Mouse (Mus musculus) neural tube, embryonic 15.5 days (tissue): ENCODE measurements around the gene Itih4. TPM values are rescaled to one million over a fixed set of nuclear protein-coding genes. Genes with fewer than 3 reads are reported as not detected.

Source experiments
- ATAC-seq: fragments of 200-750 bp; cut with Nextera tagmentation; 2 replicates; pipeline ENCODE4 v1.8.0; 2017; ENCODE audit warnings: mild to moderate bottlenecking, moderate TSS enrichment, moderate library complexity; ENCODE audit not compliant: low FRiP score
- H3K27ac ChIP-seq: fragments of 300-500 bp; sonication (generic); replicated peaks from 2 replicates; pipeline ENCODE4 v1.5.1; 2015; ENCODE audit warnings: mild to moderate bottlenecking, inconsistent platforms
- H3K27me3 ChIP-seq: fragments of 300-500 bp; sonication (generic); replicated peaks from 2 replicates; pipeline ENCODE4 v1.6.1; 2015; ENCODE audit warnings: inconsistent platforms
- H3K36me3 ChIP-seq: fragments of 300-500 bp; sonication (generic); 2 replicates; pipeline ENCODE4 v1.6.1; 2015; ENCODE audit warnings: inconsistent platforms
- H3K4me1 ChIP-seq: fragments of 300-500 bp; sonication (generic); 2 replicates; pipeline ENCODE4 v1.6.1; 2015; ENCODE audit warnings: inconsistent platforms
- H3K4me2 ChIP-seq: fragments of 300-500 bp; sonication (generic); 2 replicates; pipeline ENCODE4 v1.6.1; 2015; ENCODE audit warnings: inconsistent platforms, mild to moderate bottlenecking, moderate library complexity
- H3K4me3 ChIP-seq: fragments of 300-500 bp; sonication (generic); replicated peaks from 2 replicates; pipeline ENCODE4 v1.5.1; 2015; ENCODE audit warnings: mild to moderate bottlenecking, inconsistent platforms
- H3K9ac ChIP-seq: fragments of 300-500 bp; sonication (generic); replicated peaks from 2 replicates; pipeline ENCODE4 v1.6.1; 2015; ENCODE audit warnings: mild to moderate bottlenecking, inconsistent platforms
- H3K9me3 ChIP-seq: fragments of 300-500 bp; sonication (generic); replicated peaks from 2 replicates; pipeline ENCODE4 v1.6.1; 2016; ENCODE audit warnings: inconsistent platforms
- WGBS: fragments of 180-500 bp; shearing (Covaris S2); methylation state at CpG from one replicate; pipeline ENCODE4 v1.1.7; 2015; ENCODE audit warnings: mixed read lengths; 5-methylcytosine and 5-hydroxymethylcytosine counted together
- polyA plus RNA-seq: library from polyadenylated mRNA; unstranded; fragments of >200 nt; fragmentation: Nextera tagmentation; extraction: Ambion mirVana; gene quantifications from 2 replicates; pipeline ENCODE4 v1.2.1, GENCODE M21; 2015

Gene Itih4
- polyA plus RNA-seq, 1 experiment from 2014 or later: 0.08 TPM

- H3K4me2 ChIP-seq: no peak overlapping the region
- no peaks in the 10 kb centered on the region for H3K9me3 ChIP-seq
- 87% methylated on average over 10 of the region's 10 CpGs for WGBS
- no peak overlapping the region for H3K4me3 ChIP-seq
- H3K9ac ChIP-seq: no peak overlapping the region
- no peak for ATAC-seq
- H3K27ac ChIP-seq: no peak overlapping the region
- H3K36me3 ChIP-seq: peaks cover 41% of the 10 kb centered on the region
- H3K4me1 ChIP-seq: 0 out of 2 replicates have a peak, but pooled peaks cover 5% of the 10 kb centered on the region
- no peaks in the 10 kb centered on the region for H3K27me3 ChIP-seq
Measured at GRCm38 (mm10) chr14:30868826-30869225, 17.4 kb upstream of the Itih4 start.

GRCm38 (mm10) chr14:30869391-30869801 is 16.9 kb upstream of the Itih4 start:
- H3K4me2 ChIP-seq: no peak overlapping the region
- no peak overlapping the region for H3K4me3 ChIP-seq
- H3K27me3 ChIP-seq: no peaks in the 10 kb centered on the region
- no peak overlapping the region for H3K27ac ChIP-seq
- H3K9me3 ChIP-seq: no peaks in the 10 kb centered on the region
- H3K4me1 ChIP-seq: 0 out of 2 replicates have a peak, but pooled peaks cover 5% of the 10 kb centered on the region
- no peak for ATAC-seq
- no peak overlapping the region for H3K9ac ChIP-seq
- H3K36me3 ChIP-seq: peaks cover 43% of the 10 kb centered on the region
- WGBS: 73% methylated on average over 8 of the region's 8 CpGs

DNA sequence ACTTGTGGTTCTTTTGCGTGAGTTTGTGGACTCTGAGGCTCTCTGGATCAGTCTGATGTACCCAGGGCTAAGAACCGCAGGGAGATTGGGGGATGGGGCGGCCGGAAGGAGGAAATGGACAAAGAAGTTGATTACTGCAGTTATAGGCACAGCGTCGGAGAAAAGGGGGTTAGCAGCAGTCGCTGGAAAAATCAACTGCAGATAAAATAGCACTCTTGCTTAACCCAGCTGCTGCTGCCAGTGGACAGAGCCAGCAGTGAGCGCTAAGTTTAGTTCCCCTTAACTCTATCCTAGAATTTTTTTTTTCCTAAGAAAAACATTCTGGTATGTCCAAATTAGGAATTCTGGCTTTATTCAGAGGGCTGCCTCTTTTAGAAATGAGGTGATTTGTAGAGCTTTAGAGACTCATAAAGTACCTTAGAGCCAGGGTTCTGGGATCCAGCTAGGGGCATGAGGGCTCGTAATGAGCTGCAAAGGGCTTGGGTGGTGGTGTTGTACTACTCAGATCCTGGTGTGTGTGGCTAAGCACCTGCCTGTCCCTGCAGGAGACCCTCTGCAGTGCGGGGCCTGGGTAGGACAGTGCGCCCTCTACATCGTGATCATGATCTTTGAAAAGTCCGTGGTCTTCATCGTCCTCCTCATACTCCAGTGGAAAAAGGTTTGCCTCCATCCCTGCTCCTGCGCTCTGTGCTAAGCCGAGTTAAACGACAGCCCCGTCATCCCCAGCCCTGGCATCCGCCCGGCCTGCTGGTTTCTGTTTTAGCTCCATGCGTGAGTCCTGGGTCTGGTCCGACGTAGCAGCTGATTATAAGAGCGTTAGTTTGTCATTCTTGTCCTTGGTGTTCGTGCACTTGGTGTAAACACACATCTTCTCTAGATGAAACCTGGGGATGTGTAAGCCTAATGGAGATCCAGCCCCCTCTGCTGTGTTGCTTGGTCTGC is 15.8 kb upstream of the Itih4 start:
- 0 out of 2 replicates have a peak, but pooled peaks cover 5% of the 10 kb centered on the region for H3K4me1 ChIP-seq
- no peaks in the 10 kb centered on the region for H3K9me3 ChIP-seq
- H3K4me3 ChIP-seq: no peak overlapping the region
- 70% methylated on average over 25 of the region's 25 CpGs for WGBS
- ATAC-seq: no peak
- H3K27ac ChIP-seq: no peak overlapping the region
- no peaks in the 10 kb centered on the region for H3K27me3 ChIP-seq
- H3K4me2 ChIP-seq: no peak overlapping the region
- no peak overlapping the region for H3K9ac ChIP-seq
- peaks cover 49% of the 10 kb centered on the region for H3K36me3 ChIP-seq

GRCm38 (mm10) chr14:30874095-30874700 is 12.1 kb upstream of the Itih4 start:
- Histone ChIP-seq H3K4me2 (no peak overlapping the region), H3K4me1 (0 out of 2 replicates have a peak, but pooled peaks cover 5% of the 10 kb centered on the region), H3K9ac (no peak overlapping the region), H3K27ac (no peak overlapping the region), H3K9me3 (no peaks in the 10 kb centered on the region), H3K36me3 (peaks cover 45% of the 10 kb centered on the region), H3K4me3 (no peak overlapping the region), H3K27me3 (no peaks in the 10 kb centered on the region)
- 83% methylated on average over 18 of the region's 18 CpGs for WGBS
- ATAC-seq: no peak

DNA sequence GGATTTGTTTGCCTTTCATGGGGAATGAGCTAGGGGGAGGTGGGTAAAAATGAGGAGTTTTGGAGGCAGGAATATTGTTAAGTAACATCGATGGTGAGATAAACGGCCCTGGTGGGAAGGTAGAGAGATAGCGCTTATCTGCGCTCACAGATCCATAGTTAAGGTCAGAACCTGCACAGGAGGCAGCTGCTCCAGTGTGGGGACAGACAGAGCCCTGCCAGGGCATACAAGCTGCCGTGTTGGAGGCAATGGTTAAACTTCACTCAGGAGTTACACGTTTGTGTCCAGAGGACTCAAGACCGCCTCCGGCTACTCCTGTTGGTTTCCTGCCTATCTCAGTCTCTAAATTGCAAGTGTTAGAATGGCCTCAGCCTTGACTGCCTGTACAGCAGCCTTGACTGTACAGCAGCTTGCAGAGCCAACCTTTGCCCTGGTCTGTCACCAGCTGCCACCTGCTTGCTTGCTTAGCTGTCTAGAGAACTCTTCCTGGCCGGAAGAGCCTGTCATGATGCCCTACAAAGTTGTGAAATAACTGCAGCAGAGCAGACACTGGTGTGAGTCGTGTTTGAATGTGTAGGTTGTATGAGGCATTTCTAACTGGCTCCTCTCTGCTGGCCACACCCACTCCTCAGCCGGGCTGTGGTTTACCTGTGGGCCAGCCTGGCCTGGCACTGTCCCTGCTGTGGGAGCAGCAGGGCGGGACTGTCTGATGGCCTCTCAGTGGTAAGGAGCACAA is 11.0 kb upstream of the Itih4 start:
- H3K9me3 ChIP-seq: no peaks in the 10 kb centered on the region
- 91% methylated on average over 12 of the region's 12 CpGs for WGBS
- no peak overlapping the region for H3K27ac ChIP-seq
- no peak overlapping the region for H3K9ac ChIP-seq
- H3K27me3 ChIP-seq: no peaks in the 10 kb centered on the region
- no peak overlapping the region for H3K4me2 ChIP-seq
- ATAC-seq: no peak
- H3K4me3 ChIP-seq: no peak overlapping the region
- H3K4me1 ChIP-seq: no peaks in the 10 kb centered on the region
- H3K36me3 ChIP-seq: peaks cover 42% of the 10 kb centered on the region

DNA sequence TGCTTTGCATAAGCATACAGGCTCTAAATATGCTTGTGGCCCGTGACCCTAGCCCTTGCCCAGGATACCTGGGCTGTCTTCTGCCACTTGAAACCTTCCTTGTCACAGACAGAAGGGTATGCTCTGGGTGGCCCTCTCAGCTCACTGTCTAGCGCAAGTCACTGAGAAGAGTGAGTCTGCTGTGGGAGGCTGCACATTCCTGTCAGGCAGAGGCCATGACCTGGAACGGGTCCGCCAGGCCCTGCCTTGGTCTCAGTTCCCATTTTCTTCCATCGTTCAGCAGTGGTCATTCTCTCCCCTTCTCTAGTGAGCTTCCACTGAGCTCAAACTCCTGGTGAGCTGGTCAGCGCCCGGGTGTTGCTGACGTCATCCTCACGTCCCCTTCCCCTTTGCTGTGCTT is 10.3 kb upstream of the Itih4 start:
- H3K27me3 ChIP-seq: no peaks in the 10 kb centered on the region
- no peak overlapping the region for H3K4me3 ChIP-seq
- H3K4me2 ChIP-seq: no peak overlapping the region
- no peaks in the 10 kb centered on the region for H3K9me3 ChIP-seq
- no peak for ATAC-seq
- no peak overlapping the region for H3K9ac ChIP-seq
- peaks cover 42% of the 10 kb centered on the region for H3K36me3 ChIP-seq
- no peak overlapping the region for H3K27ac ChIP-seq
- WGBS: 86% methylated on average over 9 of the region's 9 CpGs
- H3K4me1 ChIP-seq: no peaks in the 10 kb centered on the region

DNA sequence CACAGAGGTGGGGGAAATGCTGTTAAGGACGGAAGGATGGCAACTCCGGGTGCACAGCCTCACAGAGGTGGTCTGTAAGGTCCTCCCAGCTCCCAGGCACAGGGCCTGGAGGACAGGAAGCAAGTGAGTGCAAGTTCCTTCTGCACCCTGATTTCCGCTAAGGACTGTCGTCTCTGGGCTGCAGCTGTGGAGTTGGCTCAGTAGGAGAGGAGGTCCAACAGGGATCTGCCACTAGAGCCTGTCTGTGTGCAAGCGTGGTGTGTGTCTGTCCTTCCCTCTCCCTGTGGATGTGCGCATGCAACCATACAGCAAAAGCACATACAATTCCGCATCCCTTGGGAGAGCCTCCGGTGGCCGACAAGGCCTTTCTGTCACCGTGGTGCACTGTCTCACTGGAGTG is 9.8 kb upstream of the Itih4 start:
- H3K27me3 ChIP-seq: no peaks in the 10 kb centered on the region
- no peak for ATAC-seq
- H3K9me3 ChIP-seq: no peaks in the 10 kb centered on the region
- no peaks in the 10 kb centered on the region for H3K4me1 ChIP-seq
- no peak overlapping the region for H3K9ac ChIP-seq
- no peak overlapping the region for H3K27ac ChIP-seq
- WGBS: 93% methylated on average over 10 of the region's 10 CpGs
- H3K4me3 ChIP-seq: no peak overlapping the region
- no peak overlapping the region for H3K4me2 ChIP-seq
- peaks cover 39% of the 10 kb centered on the region for H3K36me3 ChIP-seq

DNA sequence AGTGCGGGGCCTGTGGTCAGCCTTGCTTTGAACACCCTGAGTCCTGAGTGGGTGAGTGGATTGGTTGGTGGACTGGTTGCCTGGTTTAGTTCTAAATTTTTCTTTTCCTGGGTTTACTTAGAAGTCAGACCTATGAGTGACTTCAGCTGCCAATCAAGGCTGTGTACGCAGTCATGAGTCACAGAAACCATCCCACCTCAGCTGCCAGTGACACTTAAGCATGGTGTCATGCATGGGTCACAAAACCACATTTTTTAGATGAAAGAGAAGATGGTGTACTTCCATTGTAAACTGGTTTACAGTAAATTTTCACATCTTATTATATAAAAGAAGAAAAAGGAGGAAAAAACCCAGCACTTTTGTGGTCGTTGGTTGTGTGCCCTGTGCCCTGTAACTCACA is 8.4 kb upstream of the Itih4 start:
- ATAC-seq: no peak

DNA sequence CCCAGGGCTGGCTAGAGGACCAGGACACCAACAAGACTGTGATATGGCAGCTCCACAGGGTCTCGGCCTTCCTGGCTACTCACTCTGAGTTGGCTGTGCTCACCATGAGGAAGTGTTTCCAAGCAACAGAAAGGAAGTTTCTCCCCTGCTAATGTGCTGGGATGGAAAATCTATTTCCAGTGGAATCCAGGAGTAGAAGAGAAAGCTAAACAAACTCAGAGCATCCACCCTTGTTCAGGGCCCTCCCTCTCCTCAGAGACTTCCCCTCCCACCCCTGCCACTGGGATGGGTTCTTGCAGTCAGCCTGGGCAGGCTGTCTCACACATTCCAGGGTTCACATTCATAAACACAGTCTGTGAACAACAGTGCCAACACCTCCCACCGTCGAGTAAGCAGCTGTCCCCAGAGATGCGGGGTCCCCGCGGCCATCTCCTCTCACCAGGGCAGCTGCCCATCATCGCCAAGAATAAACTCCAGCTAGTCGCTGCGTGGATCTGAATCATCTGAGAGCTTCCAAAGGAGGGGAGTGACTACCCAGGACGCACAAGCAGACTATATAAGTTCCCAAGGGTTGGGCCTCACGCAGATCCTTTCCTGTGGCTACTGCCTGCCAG is 7.2 kb upstream of the Itih4 start, which contains the start of gene Mustn1:
Gene Mustn1, plus strand, starts transcription at position 243 of the 614 bp plus-strand sequence.
- Histone ChIP-seq H3K4me1 (no peaks in the 10 kb centered on the region), H3K36me3 (peaks cover 20% of the 10 kb centered on the region), H3K9me3 (no peaks in the 10 kb centered on the region), H3K4me3 (no peak within 1 kb of the TSS), H3K4me2 (no peak within 1 kb of the TSS), H3K27me3 (no peaks in the 10 kb centered on the region), H3K27ac (no peak within 1 kb of the TSS), H3K9ac (no peak within 1 kb of the TSS)
- ATAC-seq: no peak
- WGBS: 78% methylated on average over 11 of the region's 11 CpGs

More for the DNA sequence above, 8.4 kb upstream of the Itih4 start:
- H3K9me3 ChIP-seq: no peaks in the 10 kb centered on the region
- peaks cover 30% of the 10 kb centered on the region for H3K36me3 ChIP-seq
- no peak overlapping the region for H3K27ac ChIP-seq
- no peak overlapping the region for H3K4me2 ChIP-seq
- no peak overlapping the region for H3K9ac ChIP-seq
- H3K4me3 ChIP-seq: no peak overlapping the region
- no peaks in the 10 kb centered on the region for H3K4me1 ChIP-seq
- no peaks in the 10 kb centered on the region for H3K27me3 ChIP-seq
- WGBS: 97% methylated on average over 3 of the region's 3 CpGs

GRCm38 (mm10) chr14:30879794-30880193 is 6.5 kb upstream of the Itih4 start:
- 74% methylated on average over 9 of the region's 9 CpGs for whole genome bisulfite sequencing
- ATAC-seq: no peak
- H3K9me3 ChIP-seq: no peaks in the 10 kb centered on the region
- no peaks in the 10 kb centered on the region for H3K4me1 ChIP-seq
- no peak overlapping the region for H3K4me3 ChIP-seq
- no peaks in the 10 kb centered on the region for H3K27me3 ChIP-seq
- H3K9ac ChIP-seq: no peak overlapping the region
- no peak overlapping the region for H3K4me2 ChIP-seq
- no peak overlapping the region for H3K27ac ChIP-seq
- H3K36me3 ChIP-seq: peaks cover 16% of the 10 kb centered on the region

DNA sequence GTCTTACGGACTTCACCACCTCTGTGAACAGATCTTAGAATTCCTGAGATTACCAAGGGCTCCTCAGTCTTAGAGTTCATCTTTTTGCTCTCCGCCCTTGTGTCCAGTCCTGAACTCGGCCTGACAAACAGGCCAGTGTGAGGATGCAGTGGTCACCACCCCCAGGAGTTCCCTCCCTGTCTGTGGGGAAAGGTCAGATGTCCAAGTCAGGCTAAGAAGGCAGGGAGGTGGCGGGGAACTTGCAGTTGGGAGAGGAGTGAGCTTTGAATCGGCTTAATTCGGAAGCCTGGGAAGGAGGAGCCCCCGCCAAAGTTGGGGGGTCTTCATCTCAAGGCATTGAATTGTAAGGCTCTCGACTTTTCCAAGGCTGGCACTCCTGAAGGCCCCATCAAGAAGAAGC is 6.0 kb upstream of the Itih4 start:
- Histone ChIP-seq H3K4me2 (no peak overlapping the region), H3K9me3 (no peaks in the 10 kb centered on the region), H3K9ac (no peak overlapping the region), H3K36me3 (peaks cover 13% of the 10 kb centered on the region), H3K4me1 (no peaks in the 10 kb centered on the region), H3K27ac (no peak overlapping the region), H3K4me3 (no peak overlapping the region), H3K27me3 (no peaks in the 10 kb centered on the region)
- ATAC-seq: no peak
- WGBS: 81% methylated on average over 8 of the region's 8 CpGs
